Mouse (Mus musculus) spleen, adult 18-20 months (tissue): ENCODE results near the gene Gtf2f2.

Experiments used
- DNase-seq, 2 experiments: peaks; one replicate each; pipeline ENCODE4 v3.0.0; 2022; ENCODE audit warnings: mixed read lengths in 2 of 2

Gtf2f2 gene

DNA sequence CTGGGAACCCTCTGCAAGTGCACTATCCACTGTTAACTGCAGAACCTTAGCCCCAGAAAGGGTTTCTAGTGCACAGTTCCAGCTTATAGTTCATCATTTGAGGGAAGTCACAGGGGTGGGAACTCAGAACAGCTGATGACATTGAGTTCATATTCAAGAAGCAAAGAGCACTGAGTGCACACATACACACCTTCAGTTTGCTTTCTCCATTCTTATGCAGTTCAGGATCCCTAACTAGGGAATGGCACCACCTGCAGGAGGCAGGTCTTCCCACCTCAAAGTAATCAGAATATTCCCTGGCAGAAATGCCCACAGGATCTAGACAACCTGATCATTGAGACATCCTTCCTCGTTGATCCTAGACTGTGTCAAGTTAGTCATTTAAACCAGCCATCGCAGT is 151.0 kb downstream of the Gtf2f2 start:
- no peak for DNase-seq

DNA sequence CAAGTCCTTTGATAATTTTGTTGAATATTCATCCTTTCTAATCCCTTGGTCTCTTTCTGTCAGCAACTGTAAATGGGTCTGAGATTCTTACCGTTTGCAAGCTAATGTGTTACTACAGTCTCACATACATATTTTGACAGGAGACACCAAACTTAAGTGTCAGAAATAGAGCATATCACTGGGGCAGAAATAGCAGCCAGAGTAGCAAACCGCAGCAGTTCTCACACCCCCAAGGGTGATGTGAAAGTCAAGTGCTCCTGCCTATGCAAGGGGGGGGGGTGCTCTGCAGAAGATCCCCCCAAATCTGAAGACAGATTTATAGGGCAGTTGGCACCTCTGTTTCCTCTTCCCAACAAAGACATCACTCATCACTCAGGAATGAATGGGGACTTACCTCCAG is 152.5 kb downstream of the Gtf2f2 start:
- DNase-seq, result no peak

- DNase-seq, result no peak
Measured at GRCm38 (mm10) chr14:75855263-75855992, 155.2 kb downstream of the Gtf2f2 start.

GRCm38 (mm10) chr14:75852016-75852415 is 158.6 kb downstream of the Gtf2f2 start:
- DNase-seq, result no peak

DNA sequence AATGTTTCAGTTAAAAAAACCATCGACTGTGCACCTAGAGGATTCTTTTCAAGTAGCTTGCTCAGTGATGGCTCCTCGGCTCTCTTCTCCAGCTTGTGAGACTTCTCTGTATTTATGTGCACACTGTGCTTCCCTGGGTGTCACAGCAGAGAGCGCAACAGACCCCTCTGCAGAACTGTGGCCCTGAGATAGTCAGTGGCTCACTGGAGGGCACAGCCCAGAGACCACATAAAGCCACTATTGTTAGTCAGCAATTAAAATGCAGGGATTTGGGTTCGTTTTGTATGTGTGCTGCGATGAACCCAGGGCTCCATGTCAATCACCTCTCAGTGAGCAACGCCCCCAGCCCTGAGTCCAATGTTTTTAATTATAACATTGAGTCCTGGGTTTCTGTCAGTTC is 159.8 kb downstream of the Gtf2f2 start:
- DNase-seq, result no peak

DNA sequence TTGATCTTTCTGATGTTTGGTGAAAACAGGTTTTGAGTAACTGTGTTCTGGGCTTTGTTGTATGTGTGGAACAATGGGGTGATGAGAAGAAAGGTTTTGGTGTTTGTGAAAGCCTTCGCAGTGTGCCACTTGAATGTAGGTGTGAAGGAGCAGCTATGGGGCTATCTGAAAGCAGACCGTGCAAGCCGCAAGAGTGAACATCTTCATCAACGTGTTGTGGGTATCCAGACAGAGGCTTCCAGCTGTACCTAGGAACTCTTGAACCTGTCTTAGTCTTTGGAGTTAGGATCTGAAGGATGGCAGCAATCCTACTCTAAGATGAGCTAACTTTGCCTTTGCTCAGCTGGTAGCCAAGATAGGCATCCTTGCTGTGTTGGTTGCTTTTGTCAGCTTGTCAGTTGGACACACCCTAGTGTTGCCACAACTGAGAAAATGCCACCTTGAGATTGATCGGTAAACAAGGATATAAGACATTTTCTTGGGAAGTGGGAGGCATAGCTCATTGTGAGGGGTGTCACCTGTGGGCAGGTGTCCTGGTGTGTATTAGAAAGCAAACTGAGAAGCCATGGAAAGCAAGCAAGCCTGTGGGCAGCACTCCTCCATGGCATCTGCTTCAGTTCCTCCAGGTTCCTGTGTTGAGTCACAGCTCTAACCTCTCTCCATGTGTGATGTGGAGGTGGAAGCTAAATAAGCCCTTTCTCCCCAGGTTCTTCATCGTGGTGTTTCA is 160.7 kb downstream of the Gtf2f2 start:
- DNase-seq, result no peak

DNA sequence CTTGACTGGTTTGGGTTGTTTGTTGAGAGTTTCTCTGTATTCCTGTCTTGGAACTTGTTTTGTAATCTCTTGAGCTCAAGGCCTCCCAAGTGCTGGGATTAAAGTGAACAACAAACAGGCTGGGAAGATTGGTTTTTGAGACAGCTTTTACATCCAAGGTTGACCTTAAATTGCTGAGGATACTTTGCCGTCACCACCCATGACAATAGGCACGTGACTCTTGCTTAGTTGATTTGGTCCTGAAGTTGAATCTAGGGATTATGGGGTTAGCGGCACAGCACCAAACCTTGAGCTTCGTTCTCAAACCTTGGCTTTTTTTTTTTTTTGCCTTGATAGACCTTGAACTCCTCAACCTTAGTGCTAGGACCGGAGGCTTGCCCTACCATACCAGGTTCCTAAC is 161.4 kb downstream of the Gtf2f2 start:
- no peak for DNase-seq

DNA sequence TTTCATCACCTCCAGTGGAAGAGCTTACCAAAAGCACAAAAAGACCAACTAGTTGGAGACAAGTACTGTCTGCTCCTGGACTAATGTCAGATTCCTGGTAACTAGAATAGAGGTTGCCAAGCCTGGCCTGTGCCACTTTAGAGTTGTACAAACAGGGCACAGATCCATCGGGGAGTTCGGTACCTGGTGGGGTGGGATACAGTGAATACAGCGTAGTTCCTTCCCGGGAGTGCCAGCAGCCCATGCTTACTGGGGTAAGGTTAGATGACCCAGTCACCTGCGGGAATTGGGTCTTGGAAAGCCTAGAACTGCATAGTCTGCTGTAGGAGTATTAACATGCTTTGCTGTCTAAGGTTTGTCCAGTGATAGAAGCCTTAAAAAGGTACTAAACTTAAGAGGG is 162.2 kb downstream of the Gtf2f2 start:
- DNase-seq, result no peak

DNA sequence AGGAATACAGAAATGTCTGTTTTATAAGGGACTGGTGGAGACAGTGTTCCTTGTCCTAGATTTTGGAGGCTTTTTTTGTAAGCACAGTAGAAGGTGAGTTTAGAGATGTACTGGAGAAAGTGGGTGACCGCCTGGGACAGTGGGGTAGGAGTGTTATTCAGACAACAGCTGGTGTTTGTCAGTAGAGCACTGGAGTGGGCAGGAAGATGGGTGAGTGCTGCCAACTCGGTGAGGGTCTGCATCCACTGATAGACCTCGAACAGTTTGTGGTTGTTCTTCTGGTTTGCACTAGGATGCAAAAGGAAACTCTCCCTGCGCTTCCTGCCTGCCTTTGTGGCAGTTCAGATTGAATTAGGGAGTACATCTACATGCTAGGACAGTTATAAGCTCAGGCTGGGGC is 163.0 kb downstream of the Gtf2f2 start:
- DNase-seq, result no peak
